Mouse (Mus musculus) CH12.LX (cell line): ENCODE measurements at regions not wholly inside any gene's neighbourhood (a gene's known extent, or its start where the extent isn't known, plus 50 kb on each side); places are given as distances from the start of the nearest gene placed in this dataset.

Source experiments
- DNase-seq: peaks from one replicate; pipeline ENCODE4 v3.0.0-alpha.2; 2013; ENCODE audit errors: extremely low read depth
- H3K27ac ChIP-seq: 2 replicates; pipeline ENCODE4 v1.5.1; 2012; ENCODE audit warnings: low read depth, mild to moderate bottlenecking, control low read depth, moderate library complexity; ENCODE audit not compliant: insufficient read depth
- H3K27me3 ChIP-seq: replicated peaks from 2 replicates; pipeline ENCODE3; 2012; ENCODE audit warnings: inconsistent platforms
- H3K36me3 ChIP-seq, 2 experiments: replicated peaks in 1 of 2; 2 replicates each; pipeline versions ENCODE3 to v1.6.1; 2012; ENCODE audit warnings: inconsistent platforms in 1 of 2, low read length in 1 of 2, mild to moderate bottlenecking in 1 of 2, mixed read lengths in 1 of 2, moderate library complexity in 1 of 2; ENCODE audit not compliant: control insufficient read depth in 1 of 2, insufficient read depth in 1 of 2
- H3K4me1 ChIP-seq, 2 experiments: 2 replicates each; pipeline ENCODE4 v1.6.1; 2012; ENCODE audit warnings: inconsistent platforms in 1 of 2, moderate library complexity in 1 of 2; ENCODE audit not compliant: insufficient read depth in 2 of 2, control insufficient read depth in 1 of 2
- H3K4me2 ChIP-seq: 2 replicates; pipeline ENCODE4 v1.6.1; 2012; ENCODE audit warnings: low read depth, mild to moderate bottlenecking, control low read depth; ENCODE audit not compliant: poor library complexity, insufficient read depth, severe bottlenecking
- H3K4me3 ChIP-seq, 3 experiments: fragments of 150-350 bp in 1 of 3; sonication (generic) in 1 of 3; replicated peaks in 1 of 3; 2 replicates each; pipeline versions ENCODE3 to v1.5.1; 2011 to 2012; ENCODE audit warnings: low read depth in 2 of 3, low read length in 2 of 3, mild to moderate bottlenecking in 2 of 3, moderate library complexity in 2 of 3, control low read depth in 1 of 3, improper control_type of control experiment in 1 of 3, inconsistent platforms in 1 of 3, mixed read lengths in 1 of 3; ENCODE audit not compliant: poor library complexity in 1 of 3
- H3K79me2 ChIP-seq: replicated peaks from 2 replicates; pipeline ENCODE4 v1.6.1; 2012; ENCODE audit warnings: mild to moderate bottlenecking, moderate library complexity; ENCODE audit not compliant: control insufficient read depth, poor library complexity, insufficient read depth, severe bottlenecking; ENCODE audit errors: extremely low read depth
- H3K9ac ChIP-seq: 2 replicates; pipeline ENCODE4 v1.6.1; 2012; ENCODE audit warnings: low read depth, mild to moderate bottlenecking, control low read depth, moderate library complexity; ENCODE audit not compliant: insufficient read depth
- H3K9me3 ChIP-seq: replicated peaks from 2 replicates; pipeline ENCODE3; 2012; ENCODE audit warnings: low read length, inconsistent platforms, mixed read lengths
- BHLHE40 ChIP-seq: IDR thresholded peaks from 2 replicates; pipeline ENCODE4 v1.6.1; 2011; ENCODE audit warnings: mild to moderate bottlenecking, low read depth, low read length, improper control_type of control experiment
- CHD1 ChIP-seq: IDR thresholded peaks from 2 replicates; pipeline ENCODE4 v1.6.1; 2012; ENCODE audit warnings: low read depth, low read length, improper control_type of control experiment, inconsistent platforms
- CHD2 ChIP-seq: IDR thresholded peaks from 2 replicates; pipeline ENCODE4 v1.6.1; 2011; ENCODE audit warnings: low read length, improper control_type of control experiment
- CTCF ChIP-seq, 2 experiments: IDR thresholded peaks in 1 of 2; conservative IDR thresholded peaks in 1 of 2; 2 replicates each; pipeline ENCODE4 v1.5.1; 2011 to 2012; ENCODE audit warnings: low read depth in 2 of 2, low read length in 2 of 2, improper control_type of control experiment in 1 of 2, inconsistent platforms in 1 of 2, mild to moderate bottlenecking in 1 of 2, moderate library complexity in 1 of 2
- ELF1 ChIP-seq: IDR thresholded peaks from 2 replicates; pipeline ENCODE4 v1.6.1; 2014; ENCODE audit warnings: low read depth, mild to moderate bottlenecking, inconsistent platforms, low read length, improper control_type of control experiment
- ETS1 ChIP-seq: conservative IDR thresholded peaks from 2 replicates; pipeline ENCODE4 v1.6.1; 2012; ENCODE audit warnings: low read depth, mild to moderate bottlenecking, inconsistent platforms, low read length, improper control_type of control experiment, moderate library complexity
- GABPA ChIP-seq: IDR thresholded peaks from 2 replicates; pipeline ENCODE4 v1.6.1; 2012; ENCODE audit warnings: low read depth, low read length, improper control_type of control experiment, inconsistent platforms; ENCODE audit not compliant: insufficient replicate concordance
- HCFC1 ChIP-seq: IDR thresholded peaks from 2 replicates; pipeline ENCODE4 v1.6.1; 2012; ENCODE audit warnings: low read depth, mild to moderate bottlenecking, inconsistent platforms, low read length, improper control_type of control experiment
- IRF4 ChIP-seq: IDR thresholded peaks from 2 replicates; pipeline ENCODE4 v1.6.1; 2014; ENCODE audit warnings: low read depth, mild to moderate bottlenecking, inconsistent platforms, low read length, improper control_type of control experiment
- JUN ChIP-seq: IDR thresholded peaks from 2 replicates; pipeline ENCODE4 v1.6.1; 2011; ENCODE audit warnings: low read depth, mild to moderate bottlenecking, low read length, improper control_type of control experiment, moderate library complexity; ENCODE audit not compliant: insufficient read depth
- JUND ChIP-seq: conservative IDR thresholded peaks from 2 replicates; pipeline ENCODE4 v1.6.1; 2011; ENCODE audit warnings: low read depth, low read length, improper control_type of control experiment
- MAFK ChIP-seq: IDR thresholded peaks from 2 replicates; pipeline ENCODE4 v1.6.1; 2011; ENCODE audit warnings: low read length, improper control_type of control experiment; ENCODE audit not compliant: insufficient replicate concordance
- MEF2A ChIP-seq: IDR thresholded peaks from 2 replicates; pipeline ENCODE4 v1.6.1; 2014; ENCODE audit warnings: low read depth, mild to moderate bottlenecking, inconsistent platforms, low read length, improper control_type of control experiment, borderline replicate concordance
- MXI1 ChIP-seq: IDR thresholded peaks from 2 replicates; pipeline ENCODE4 v1.6.1; 2011; ENCODE audit warnings: mild to moderate bottlenecking, low read depth, low read length, improper control_type of control experiment
- MYC ChIP-seq: IDR thresholded peaks from 2 replicates; pipeline ENCODE4 v1.6.1; 2011; ENCODE audit warnings: low read depth, mild to moderate bottlenecking, improper control_type of control experiment, low read length
- SIN3A ChIP-seq: IDR thresholded peaks from 2 replicates; pipeline ENCODE4 v1.6.1; 2012; ENCODE audit warnings: low read length, improper control_type of control experiment, inconsistent platforms
- SMC3 ChIP-seq: IDR thresholded peaks from 2 replicates; pipeline ENCODE4 v1.6.1; 2011; ENCODE audit warnings: low read depth, low read length, improper control_type of control experiment
- TCF12 ChIP-seq: IDR thresholded peaks from 2 replicates; pipeline ENCODE4 v1.6.1; 2014; ENCODE audit warnings: low read depth, mild to moderate bottlenecking, inconsistent platforms, low read length, improper control_type of control experiment
- USF1 ChIP-seq: IDR thresholded peaks from 2 replicates; pipeline ENCODE4 v1.6.1; 2014; ENCODE audit warnings: low read depth, mild to moderate bottlenecking, inconsistent platforms, low read length, improper control_type of control experiment
- ZMIZ1 ChIP-seq: IDR thresholded peaks from 2 replicates; pipeline ENCODE4 v1.6.1; 2012; ENCODE audit warnings: low read depth, mild to moderate bottlenecking, inconsistent platforms, low read length, improper control_type of control experiment
- dilution Hi-C: fragments of 300-500 bp; cut with MboI; formaldehyde crosslinking; loops from 2 replicates; pipeline ENCODE4 v1.14.3; 2020; ENCODE audit warnings: low sequenced_read_pairs; ENCODE audit not compliant: extremely low pct_unique_long_range_greater_than_20kb, extremely low pct_ligation_motif_present
- in situ Hi-C: fragments of 300-500 bp; cut with MboI; formaldehyde crosslinking; loops from 3 replicates; pipeline ENCODE4 v1.14.3; 2019; ENCODE audit warnings: low sequenced_read_pairs, low pct_ligation_motif_present, low pct_unique_long_range_greater_than_20kb, mixed read lengths

DNA sequence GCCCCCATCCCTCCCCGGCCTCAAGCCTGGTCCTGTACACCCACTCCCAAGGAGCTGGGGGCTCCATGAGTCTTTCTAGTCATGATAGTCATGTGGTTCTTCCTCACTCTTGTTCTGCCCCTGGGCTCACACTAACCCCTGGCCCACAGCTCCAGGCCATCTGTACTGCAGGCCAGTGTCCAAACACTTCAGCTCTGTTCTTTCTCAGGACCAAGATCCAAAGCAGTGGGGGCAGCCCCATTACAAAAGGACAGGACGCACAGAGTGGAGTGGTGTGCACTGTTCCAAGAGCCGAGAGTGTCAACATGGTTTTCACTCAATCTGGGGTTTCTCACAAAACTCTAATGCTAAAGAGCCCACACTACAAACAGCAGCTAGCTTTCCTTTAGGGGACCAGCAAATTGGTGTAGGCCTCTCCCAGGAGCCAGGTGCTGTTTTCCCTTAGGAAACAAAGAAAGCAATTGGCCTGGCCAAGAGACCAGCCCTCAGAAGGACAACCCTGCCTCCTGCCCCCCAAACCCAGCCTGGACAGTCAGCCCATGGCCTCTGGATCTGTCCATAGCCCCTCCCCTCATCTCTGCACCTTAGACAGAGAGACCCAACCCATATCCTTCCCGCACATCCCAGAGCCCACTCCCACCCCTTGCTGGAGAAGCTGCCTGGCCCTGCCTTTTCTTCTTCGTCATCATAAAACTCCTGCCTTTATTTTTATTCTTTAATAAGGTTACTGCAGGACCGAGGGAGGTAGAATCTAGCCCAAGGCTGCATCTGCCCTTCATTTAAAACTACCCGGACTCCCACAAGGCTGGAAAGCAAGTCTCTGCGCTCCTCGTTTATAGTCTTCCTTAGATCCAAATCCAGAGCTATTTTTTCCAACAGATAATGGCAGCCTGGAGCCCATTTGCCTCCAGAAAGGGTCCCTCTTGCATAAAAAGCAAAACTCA, 188.2 kb upstream of the Cdh5 start:
- peaks cover 3 to 26% of the 10 kb centered on the region in 2 experiments for H3K4me1 ChIP-seq
- no peak overlapping the region for H3K9ac ChIP-seq
- no peaks in the 10 kb centered on the region for H3K27me3 ChIP-seq
- H3K4me3 ChIP-seq = no peak overlapping the region
- H3K79me2 ChIP-seq = no peaks in the 10 kb centered on the region
- TF ChIP-seq JUN = no peak
- TF ChIP-seq ETS1 = no peak
- no peak for TF ChIP-seq IRF4
- no peaks in the 10 kb centered on the region for H3K9me3 ChIP-seq
- no peak overlapping the region for H3K4me2 ChIP-seq
- H3K36me3 ChIP-seq = no peaks in the 10 kb centered on the region
- no peak for DNase-seq
- no peak overlapping the region for H3K27ac ChIP-seq
- dilution Hi-C loops (no loop called here), in situ Hi-C loops (no loop called here)

DNA sequence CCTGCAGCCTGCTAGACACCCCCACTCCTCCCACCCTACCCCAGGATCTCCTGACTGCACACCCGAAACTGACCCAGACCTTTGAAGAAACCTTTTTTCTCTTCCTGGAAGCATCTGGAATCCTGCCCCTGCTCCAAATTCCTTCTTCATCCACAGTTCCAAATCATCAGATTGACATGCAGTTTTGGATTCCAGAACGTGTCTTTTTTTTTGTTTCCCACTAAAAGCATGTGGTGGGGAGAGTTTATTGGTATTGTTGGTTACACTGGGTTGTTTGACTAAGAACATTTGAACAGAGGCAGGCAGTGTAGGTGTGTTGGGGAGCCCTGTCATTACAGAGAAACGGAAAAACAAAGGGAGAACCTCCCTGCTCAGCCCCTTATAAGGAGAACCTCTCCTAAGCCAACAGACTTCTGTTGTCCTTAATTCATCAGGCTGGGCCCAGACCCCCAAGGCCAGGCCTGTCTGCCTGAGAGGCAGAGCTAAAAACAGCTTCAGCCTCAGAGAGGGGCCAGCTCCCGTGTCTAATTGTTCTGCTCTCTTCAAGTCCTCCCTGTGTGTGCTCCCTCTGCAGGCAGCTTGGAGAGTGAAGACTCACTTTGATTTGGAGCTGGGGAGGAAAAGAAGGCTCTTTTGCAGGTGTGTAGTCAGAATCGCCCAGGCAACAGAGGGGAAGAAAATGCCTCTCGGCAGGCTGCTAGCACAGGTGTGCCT, 187.3 kb upstream of the Cdh5 start:
- dilution Hi-C loops = no loop called here
- no peaks in the 10 kb centered on the region for H3K79me2 ChIP-seq
- H3K27me3 ChIP-seq = no peaks in the 10 kb centered on the region
- H3K4me1 ChIP-seq = peaks cover 8 to 35% of the 10 kb centered on the region in 2 experiments
- no peak overlapping the region for H3K4me2 ChIP-seq
- TF ChIP-seq JUND = no peak
- TF ChIP-seq GABPA = no peak
- no peak for TF ChIP-seq MAFK
- TF ChIP-seq CTCF (conservative IDR thresholded peaks at IDR 0.05 in 1 of 2, IDR thresholded peaks at IDR 0.05 in 1 of 2; ENCODE audit: low read depth in 2 of 2, low read length in 2 of 2) = peak in 1 of 2 experiments; percentile 29; a peak in 2 of 4 replicates
- TF ChIP-seq CHD1 = no peak
- no peak for TF ChIP-seq HCFC1
- no peak for TF ChIP-seq SIN3A
- no peak for TF ChIP-seq ELF1
- TF ChIP-seq CHD2 = no peak
- TF ChIP-seq USF1 = no peak
- TF ChIP-seq SMC3 = peak; percentile 20
- TF ChIP-seq MYC = no peak
- no peak for TF ChIP-seq MXI1
- TF ChIP-seq MEF2A = no peak
- TF ChIP-seq TCF12 = no peak
- TF ChIP-seq BHLHE40 = no peak
- TF ChIP-seq ZMIZ1 = no peak
- TF ChIP-seq, all 38 proteins: peak for 2
- no peaks in the 10 kb centered on the region for H3K36me3 ChIP-seq
- no peaks in the 10 kb centered on the region for H3K9me3 ChIP-seq
- no peak overlapping the region for H3K4me3 ChIP-seq
- in situ Hi-C loops = no loop called here
- no peak overlapping the region for H3K9ac ChIP-seq
- DNase-seq = peak; percentile 29
- no peak overlapping the region for H3K27ac ChIP-seq
